Comparison of ENCODE assay signal across 32 mouse cellular contexts in the genomic region with DNA sequence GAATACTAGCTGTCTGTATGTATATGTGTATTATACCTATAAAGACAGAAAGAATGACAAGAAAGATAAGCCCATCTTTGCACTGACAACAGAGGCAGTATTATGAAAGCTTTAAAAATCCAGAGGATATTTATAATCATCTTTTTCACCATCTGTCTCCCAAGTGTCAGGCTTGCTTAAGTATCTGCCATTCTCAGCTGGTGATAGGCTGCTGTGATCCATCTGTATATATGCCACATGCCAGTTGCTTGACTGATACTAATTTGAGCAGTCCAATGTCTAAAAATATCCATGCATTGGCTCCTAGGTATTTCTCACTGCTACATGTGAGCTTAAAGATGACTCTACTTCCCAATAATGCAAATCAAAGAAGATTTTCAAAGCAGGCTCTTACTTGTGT.
DNase-seq lines count a peak whose midpoint lies in the region; ATAC-seq and TF ChIP-seq lines count a peak whose summit lies in the region.
"Had no signal": no experiment of that assay in that cellular context is flagged by ENCODE, and none has a peak within 500 bp of the region (broad histone marks: within the 10 kb centered on the region; RNA-seq: fewer than 3 reads in every experiment).

No protein-coding gene starts in this region.

- H3K4me3 ChIP-seq in embryonic facial prominence, embryonic 14.5 days (ENCODE audit: low read depth, low read length): no peak overlapping the region
- no peak overlapping the region for H3K4me3 ChIP-seq in embryonic facial prominence, embryonic 10.5 days
- H3K4me3 ChIP-seq in midbrain, postnatal 0 days (ENCODE audit: low read depth, low read length): no peak overlapping the region
- H3K4me3 ChIP-seq in midbrain, embryonic 10.5 days: no peak overlapping the region
- H3K4me3 ChIP-seq: hindbrain, embryonic 12.5 days; left cerebral cortex, adult 2 months; limb, embryonic 15.5 days; liver, embryonic 13.5 days; megakaryocyte, embryonic 14.5 days; midbrain, embryonic 13.5 days; neural tube, embryonic 15.5 days had no signal

- H3K4me2 ChIP-seq in embryonic facial prominence, embryonic 14.5 days (ENCODE audit: low read depth, low read length): no peak overlapping the region
- H3K4me2 ChIP-seq in midbrain, postnatal 0 days (ENCODE audit: low read depth, low read length, poor library complexity, severe bottlenecking): no peak overlapping the region
- H3K4me2 ChIP-seq: heart, embryonic 11.5 days; hindbrain, embryonic 12.5 days; limb, embryonic 15.5 days; liver, embryonic 13.5 days; midbrain, embryonic 13.5 days; neural tube, embryonic 15.5 days had no signal

- ATAC-seq in embryonic facial prominence, embryonic 14.5 days (ENCODE audit: low read depth): 0 out of 2 replicates have a peak, but pooled peaks have one; percentile 47
- ATAC-seq in frontal cortex, adult (ENCODE audit: low TSS enrichment): peak; percentile 85
- ATAC-seq in midbrain, postnatal 0 days (ENCODE audit: low FRiP score): no peak
- ATAC-seq: intestine, postnatal 0 days; lung, postnatal 0 days; midbrain, embryonic 13.5 days had no signal

- peak; percentile 21 for DNase-seq in embryonic facial prominence, embryonic 14.5 days (ENCODE audit: low spot score)
- no peak for DNase-seq in embryonic facial prominence, embryonic 10.5 days (ENCODE audit: low spot score)
- no peak for DNase-seq in frontal cortex, postnatal 25 days (ENCODE audit: low spot score in 2 of 2)
- peak; percentile 17 for DNase-seq in midbrain, postnatal 0 days (ENCODE audit: low spot score)
- no peak for DNase-seq in midbrain, embryonic 10.5 days (ENCODE audit: low spot score)
- no peak for DNase-seq in adrenal gland, postnatal 25 days
- DNase-seq: adrenal gland, adult 8-10 months; cerebellum, adult 11-12 months; cerebellum, adult 9-11 months; gastrocnemius, postnatal 36 days; heart, adult 18-20 months; heart, postnatal 36 days; kidney, adult 9 months; kidney, postnatal 10 days; liver, embryonic 13.5 days; lung, adult 18-20 months; lung, postnatal 4 days; right cerebral cortex, adult 18-20 months; spleen, adult 18-20 months; thymus, adult 18-20 months; thymus, postnatal 25 days had no signal

- H3K9me3 ChIP-seq in embryonic facial prominence, embryonic 14.5 days (ENCODE audit: control insufficient read depth, low read length): no peaks in the 10 kb centered on the region
- H3K9me3 ChIP-seq in embryonic facial prominence, embryonic 10.5 days: no peaks in the 10 kb centered on the region
- no peaks in the 10 kb centered on the region for H3K9me3 ChIP-seq in midbrain, postnatal 0 days (ENCODE audit: low read length)
- no peaks in the 10 kb centered on the region for H3K9me3 ChIP-seq in midbrain, embryonic 10.5 days (replicated peaks)
- H3K9me3 ChIP-seq: hindbrain, embryonic 12.5 days; limb, embryonic 15.5 days; liver, embryonic 13.5 days; megakaryocyte, embryonic 14.5 days; midbrain, embryonic 13.5 days; neural tube, embryonic 15.5 days had no signal

- H3K4me1 ChIP-seq in embryonic facial prominence, embryonic 14.5 days (ENCODE audit: control insufficient read depth, insufficient read depth, low read length): no peaks in the 10 kb centered on the region
- no peaks in the 10 kb centered on the region for H3K4me1 ChIP-seq in embryonic facial prominence, embryonic 10.5 days
- no peaks in the 10 kb centered on the region for H3K4me1 ChIP-seq in midbrain, postnatal 0 days (ENCODE audit: insufficient read depth, low read length)
- H3K4me1 ChIP-seq in midbrain, embryonic 10.5 days: no peaks in the 10 kb centered on the region
- H3K4me1 ChIP-seq: hindbrain, embryonic 12.5 days; limb, embryonic 15.5 days; liver, embryonic 13.5 days; megakaryocyte, embryonic 14.5 days; midbrain, embryonic 13.5 days; neural tube, embryonic 15.5 days had no signal

- no peak overlapping the region for H3K9ac ChIP-seq in embryonic facial prominence, embryonic 14.5 days (ENCODE audit: low read depth, low read length)
- H3K9ac ChIP-seq in midbrain, postnatal 0 days (replicated peaks; ENCODE audit: low read length, poor library complexity, severe bottlenecking): no peak overlapping the region
- H3K9ac ChIP-seq: hindbrain, embryonic 12.5 days; limb, embryonic 15.5 days; liver, embryonic 13.5 days; midbrain, embryonic 13.5 days; neural tube, embryonic 15.5 days had no signal

- no peaks in the 10 kb centered on the region for H3K27me3 ChIP-seq in embryonic facial prominence, embryonic 14.5 days (replicated peaks; ENCODE audit: control insufficient read depth, insufficient read depth, low read length)
- H3K27me3 ChIP-seq in embryonic facial prominence, embryonic 10.5 days (replicated peaks; ENCODE audit: low read depth, poor library complexity, severe bottlenecking): no peaks in the 10 kb centered on the region
- H3K27me3 ChIP-seq in midbrain, postnatal 0 days (ENCODE audit: insufficient read depth, low read length): no peaks in the 10 kb centered on the region
- no peaks in the 10 kb centered on the region for H3K27me3 ChIP-seq in midbrain, embryonic 10.5 days (ENCODE audit: low read depth, poor library complexity, severe bottlenecking)
- H3K27me3 ChIP-seq: hindbrain, embryonic 12.5 days; limb, embryonic 15.5 days; liver, embryonic 13.5 days; megakaryocyte, embryonic 14.5 days; midbrain, embryonic 13.5 days; neural tube, embryonic 15.5 days had no signal

- H3K27ac ChIP-seq in embryonic facial prominence, embryonic 14.5 days (replicated peaks; ENCODE audit: low read depth, low read length): no peak overlapping the region
- H3K27ac ChIP-seq in embryonic facial prominence, embryonic 10.5 days (replicated peaks): no peak overlapping the region
- no peak overlapping the region for H3K27ac ChIP-seq in midbrain, postnatal 0 days (ENCODE audit: low read depth, low read length)
- H3K27ac ChIP-seq in midbrain, embryonic 10.5 days (replicated peaks): no peak overlapping the region
- H3K27ac ChIP-seq: hindbrain, embryonic 12.5 days; left cerebral cortex, adult 2 months; limb, embryonic 15.5 days; liver, embryonic 13.5 days; midbrain, embryonic 13.5 days; neural tube, embryonic 15.5 days had no signal

- no peaks in the 10 kb centered on the region for H3K36me3 ChIP-seq in embryonic facial prominence, embryonic 14.5 days (ENCODE audit: control insufficient read depth, insufficient read depth, low read length)
- H3K36me3 ChIP-seq in embryonic facial prominence, embryonic 10.5 days (replicated peaks): no peaks in the 10 kb centered on the region
- H3K36me3 ChIP-seq in midbrain, postnatal 0 days (ENCODE audit: insufficient read depth, low read length): no peaks in the 10 kb centered on the region
- H3K36me3 ChIP-seq in midbrain, embryonic 10.5 days: no peaks in the 10 kb centered on the region
- H3K36me3 ChIP-seq: G1E; hindbrain, embryonic 12.5 days; limb, embryonic 15.5 days; liver, embryonic 13.5 days; midbrain, embryonic 13.5 days; neural tube, embryonic 15.5 days had no signal

- no peak for TF ChIP-seq CTCF in midbrain, postnatal 0 days (IDR thresholded peaks at IDR 0.05)

Comparison
In these comparisons a context has a peak if more than half of its experiments do, and no peak if none do; other contexts are left out.
1. DNase-seq: peak in embryonic facial prominence, embryonic 14.5 days (single experiment) and midbrain, postnatal 0 days (single experiment); none in embryonic facial prominence, embryonic 10.5 days (single experiment), frontal cortex, postnatal 25 days (0 of 2), midbrain, embryonic 10.5 days (single experiment) and adrenal gland, postnatal 25 days (single experiment).